Mouse (Mus musculus): ENCODE measurements around the gene Fam129b. TPM values are rescaled to one million over a fixed set of nuclear protein-coding genes. Genes with fewer than 3 reads are reported as not detected.

Fam129b gene
- total and polyA plus RNA-seq, 2 experiments from 2014 or later, result 23.5 to 52.7 TPM

DNA sequence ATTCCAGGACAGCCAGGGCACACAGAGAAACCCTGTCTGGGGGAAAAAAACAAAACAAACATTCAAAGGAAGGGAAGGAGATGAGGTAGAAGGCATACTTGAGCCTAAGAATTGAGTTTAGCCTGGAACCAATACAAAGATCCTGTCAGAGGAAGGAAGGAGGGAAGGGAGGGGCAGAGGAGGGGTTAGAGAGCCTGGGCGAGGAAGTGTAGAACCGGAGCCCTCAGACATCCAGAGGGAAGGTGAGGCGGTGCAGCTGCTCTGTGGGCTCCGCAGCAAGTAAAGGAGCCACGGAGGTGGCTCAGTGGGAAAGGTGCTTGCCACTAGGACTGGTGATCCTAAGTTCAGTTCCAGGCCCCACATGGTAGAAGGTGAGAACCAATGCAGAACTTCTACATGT, 34.8 kb upstream of the Fam129b start:
- Histone ChIP-seq H3K4me3 (ENCODE audit: low read length) (no peak overlapping the region), H3K9me3 (ENCODE audit: low read length) (no peaks in the 10 kb centered on the region), H3K27ac (no peak overlapping the region), H3K4me1 (ENCODE audit: insufficient read depth, low read length) (peaks cover 4% of the 10 kb centered on the region; the same call in 1 of the 2 replicates), H3K9ac (replicated peaks; ENCODE audit: low read length) (no peak overlapping the region), H3K36me3 (ENCODE audit: insufficient read depth, low read length) (peaks cover 3% of the 10 kb centered on the region; the same call in 1 of the 2 replicates), H3K4me2 (ENCODE audit: low read depth, low read length) (no peak overlapping the region), H3K27me3 (ENCODE audit: insufficient read depth, low read length) (no peaks in the 10 kb centered on the region)
- TF ChIP-seq CTCF (IDR thresholded peaks at IDR 0.05; ENCODE audit: low read depth), result no peak
- 76% methylated on average over 5 of the region's 5 CpGs for WGBS
- DNase-seq (ENCODE audit: low spot score) (no peak), ATAC-seq (no peak)

DNA sequence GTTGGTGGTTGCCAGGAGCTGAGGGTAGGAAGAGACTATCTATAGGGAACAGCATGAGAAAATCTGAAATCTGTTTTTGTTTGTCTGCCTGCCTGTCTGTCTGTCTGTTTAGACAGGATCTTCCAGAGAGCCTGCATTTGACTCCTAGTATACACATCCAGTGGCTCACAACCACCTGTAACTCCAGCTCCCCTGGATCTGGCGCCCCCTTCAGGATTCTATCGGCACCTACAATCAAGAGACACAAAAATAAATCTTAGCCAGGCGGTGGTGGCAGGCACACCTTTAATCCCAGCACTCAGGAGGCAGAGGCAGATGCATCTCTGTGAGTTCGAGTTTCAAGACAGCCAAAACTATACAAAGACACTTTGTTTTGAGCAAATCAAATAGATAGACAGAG, 33.4 kb upstream of the Fam129b start:
- Histone ChIP-seq H3K27ac (no peak overlapping the region), H3K9me3 (ENCODE audit: low read length) (no peaks in the 10 kb centered on the region), H3K36me3 (ENCODE audit: insufficient read depth, low read length) (peaks cover 3% of the 10 kb centered on the region; the same call in 1 of the 2 replicates), H3K4me2 (ENCODE audit: low read depth, low read length) (no peak overlapping the region), H3K27me3 (ENCODE audit: insufficient read depth, low read length) (no peaks in the 10 kb centered on the region), H3K4me3 (ENCODE audit: low read length) (no peak overlapping the region), H3K4me1 (ENCODE audit: insufficient read depth, low read length) (peaks cover 4% of the 10 kb centered on the region; the same call in 1 of the 2 replicates), H3K9ac (replicated peaks; ENCODE audit: low read length) (no peak overlapping the region)
- DNase-seq (ENCODE audit: low spot score), result no peak
- TF ChIP-seq CTCF (IDR thresholded peaks at IDR 0.05; ENCODE audit: low read depth), result peak; percentile 55
- WGBS, result 41% methylated on average over 4 of the region's 4 CpGs
- no peak for ATAC-seq

DNA sequence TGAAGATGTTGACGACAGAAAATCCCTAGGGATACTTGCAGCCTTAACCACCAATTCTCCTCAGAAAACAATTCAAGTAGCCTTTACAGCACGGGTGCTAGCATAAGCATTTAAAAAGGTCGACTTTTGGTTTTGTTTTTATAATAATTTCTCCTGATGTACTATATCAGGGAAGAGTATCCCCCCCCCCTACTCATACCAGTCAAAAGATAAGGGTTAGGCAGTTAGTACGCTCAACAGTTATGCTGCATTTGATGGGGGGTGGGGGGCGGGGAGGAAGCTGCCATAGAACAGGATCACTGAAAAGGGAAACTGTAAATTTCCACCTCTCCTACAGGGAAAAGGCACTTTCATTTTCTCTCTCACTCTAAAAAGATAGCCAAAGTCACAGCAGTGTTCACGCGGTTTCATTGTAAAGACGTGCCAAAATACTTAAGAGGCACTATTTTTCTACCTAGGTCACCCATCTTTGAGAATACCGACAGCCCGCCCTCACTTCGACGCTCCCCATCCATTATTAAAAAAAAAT, 30.3 kb upstream of the Fam129b start:
- ATAC-seq (no peak), DNase-seq (ENCODE audit: low spot score) (no peak)
- TF ChIP-seq CTCF (IDR thresholded peaks at IDR 0.05; ENCODE audit: low read depth), result 0 out of 2 replicates have a peak, but pooled peaks have one; percentile 0
- Histone ChIP-seq H3K9me3 (ENCODE audit: low read length) (no peaks in the 10 kb centered on the region), H3K27ac (peak overlapping the region; percentile 96), H3K4me3 (ENCODE audit: low read length) (peak overlapping the region; percentile 83), H3K4me1 (ENCODE audit: insufficient read depth, low read length) (peaks cover 4% of the 10 kb centered on the region; the same call in 1 of the 2 replicates), H3K27me3 (ENCODE audit: insufficient read depth, low read length) (no peaks in the 10 kb centered on the region), H3K4me2 (ENCODE audit: low read depth, low read length) (peak overlapping the region; percentile 69), H3K9ac (replicated peaks; ENCODE audit: low read length) (peak overlapping the region; percentile 87), H3K36me3 (ENCODE audit: insufficient read depth, low read length) (no peaks in the 10 kb centered on the region; the same call in 1 of the 2 replicates)
- WGBS, result 4% methylated on average over 12 of the region's 12 CpGs

DNA sequence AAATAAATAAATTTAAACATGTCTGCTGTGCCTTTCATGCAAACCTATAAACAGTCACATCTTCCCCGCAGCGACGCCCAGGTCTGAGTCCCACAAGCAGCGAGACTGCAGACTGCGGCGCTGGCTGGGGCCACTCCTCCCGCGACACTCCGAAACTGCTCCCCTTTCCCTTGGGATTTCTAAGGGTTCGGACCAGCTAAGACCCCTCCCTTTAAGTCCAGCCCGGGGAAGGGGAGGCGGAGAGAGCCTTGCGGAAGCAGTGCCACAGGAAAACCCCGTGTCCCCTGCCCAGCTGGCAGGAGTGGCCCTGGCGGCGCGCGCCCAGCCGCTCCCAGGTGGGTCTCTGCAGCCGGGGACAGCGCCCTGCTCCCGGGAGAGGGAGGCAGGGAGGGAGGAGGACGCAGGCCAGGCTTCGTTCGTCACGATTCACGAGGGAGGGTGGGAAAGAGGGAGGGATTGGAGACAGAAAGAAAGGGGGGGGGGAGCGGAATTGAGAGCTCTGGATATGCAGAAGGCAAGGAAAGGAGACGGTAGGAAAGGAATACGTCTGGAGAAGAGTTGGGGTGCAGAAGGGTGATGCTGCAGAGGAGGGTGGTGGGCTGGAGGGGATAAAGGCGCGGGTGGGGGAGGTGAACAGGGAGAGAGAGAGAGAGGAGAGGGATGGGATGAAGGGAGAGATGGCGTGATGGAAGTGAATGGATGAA, 29.7 kb upstream of the Fam129b start:
- peak overlapping the region; percentile 83 for H3K4me3 ChIP-seq (ENCODE audit: low read length)
- peak; percentile 58 for ATAC-seq
- peak; percentile 87 for DNase-seq (ENCODE audit: low spot score)
- no peaks in the 10 kb centered on the region; the same call in 1 of the 2 replicates for H3K36me3 ChIP-seq (ENCODE audit: insufficient read depth, low read length)
- TF ChIP-seq CTCF (IDR thresholded peaks at IDR 0.05; ENCODE audit: low read depth), result no peak
- H3K27ac ChIP-seq, result peak overlapping the region; percentile 96
- H3K9me3 ChIP-seq (ENCODE audit: low read length), result no peaks in the 10 kb centered on the region
- WGBS, result under 1% methylated on average over 32 of the region's 33 CpGs
- peaks cover 4% of the 10 kb centered on the region; the same call in 1 of the 2 replicates for H3K4me1 ChIP-seq (ENCODE audit: insufficient read depth, low read length)
- H3K9ac ChIP-seq (replicated peaks; ENCODE audit: low read length), result peak overlapping the region; percentile 87
- H3K4me2 ChIP-seq (ENCODE audit: low read depth, low read length), result peak overlapping the region; percentile 69
- no peaks in the 10 kb centered on the region for H3K27me3 ChIP-seq (ENCODE audit: insufficient read depth, low read length)

DNA sequence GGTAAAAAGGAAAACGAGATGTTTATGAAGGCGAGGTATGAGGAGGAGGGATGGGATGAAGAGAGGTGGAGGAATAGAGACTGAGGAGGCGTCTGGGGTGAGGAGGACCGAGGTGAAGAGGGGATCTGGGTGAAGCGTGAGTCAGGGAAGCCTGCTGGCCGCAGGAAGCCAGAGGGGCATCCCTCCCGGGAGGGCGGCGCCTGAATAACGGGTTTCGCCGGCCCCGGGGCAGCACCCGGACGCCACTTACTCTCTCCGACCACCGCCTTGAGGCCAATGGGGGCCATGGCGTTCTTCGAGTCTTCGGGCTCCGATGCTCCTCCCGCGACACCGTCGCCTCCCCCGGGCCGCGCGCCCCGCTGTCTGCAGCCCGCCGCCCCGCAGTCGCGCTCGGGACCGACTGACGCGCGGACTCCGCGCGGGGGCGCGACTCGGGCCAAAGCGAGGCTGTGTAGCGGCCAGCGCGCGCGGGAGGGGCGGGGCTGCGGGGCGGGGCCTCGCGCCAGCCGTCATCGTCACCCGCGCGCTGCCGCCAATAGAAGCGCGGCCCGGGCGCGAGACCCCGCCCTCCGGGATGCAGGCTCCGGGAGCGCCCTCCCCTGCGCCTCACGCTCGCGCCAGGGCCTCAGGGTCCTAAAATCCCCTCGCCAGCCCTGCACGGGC, 29.0 kb upstream of the Fam129b start, which contains the start of gene Stxbp1:
Stxbp1 (minus strand) TSS at position 441 of the 663 bp plus-strand sequence.
- under 1% methylated on average over 47 of the region's 78 CpGs for WGBS
- peak; percentile 7; the same call in 1 of the 2 replicates for TF ChIP-seq CTCF (IDR thresholded peaks at IDR 0.05; ENCODE audit: low read depth)
- peak within 1 kb of the TSS; percentile 83 for H3K4me3 ChIP-seq (ENCODE audit: low read length)
- peak within 1 kb of the TSS; percentile 87 for H3K9ac ChIP-seq (replicated peaks; ENCODE audit: low read length)
- peak within 1 kb of the TSS; percentile 69 for H3K4me2 ChIP-seq (ENCODE audit: low read depth, low read length)
- peak within 1 kb of the TSS; percentile 96 for H3K27ac ChIP-seq
- H3K9me3 ChIP-seq (ENCODE audit: low read length), result no peaks in the 10 kb centered on the region
- H3K27me3 ChIP-seq (ENCODE audit: insufficient read depth, low read length), result no peaks in the 10 kb centered on the region
- no peaks in the 10 kb centered on the region for H3K36me3 ChIP-seq (ENCODE audit: insufficient read depth, low read length)
- ATAC-seq, result peak; percentile 94
- peaks cover 4% of the 10 kb centered on the region; the same call in 1 of the 2 replicates for H3K4me1 ChIP-seq (ENCODE audit: insufficient read depth, low read length)
- peak; percentile 98 for DNase-seq (ENCODE audit: low spot score)

DNA sequence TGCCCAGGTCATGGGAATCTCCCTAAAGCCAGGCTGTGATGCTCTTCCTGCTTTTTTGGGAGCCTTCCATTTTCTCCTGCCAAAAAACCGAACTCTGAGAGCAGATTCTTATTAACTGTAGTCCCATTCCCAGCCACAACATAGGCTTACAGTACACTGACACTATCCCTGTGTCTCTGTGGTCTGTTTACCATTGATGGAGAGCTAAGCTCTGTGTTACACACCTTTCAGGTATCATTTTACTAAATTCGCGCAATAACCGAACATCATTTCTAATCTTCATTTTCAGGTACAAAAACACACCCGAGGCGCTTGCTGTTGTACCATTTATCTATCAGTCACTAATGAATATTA, 28.5 kb upstream of the Fam129b start:
- 0 out of 2 replicates have a peak, but pooled peaks have one; percentile 3 for TF ChIP-seq CTCF (IDR thresholded peaks at IDR 0.05; ENCODE audit: low read depth)
- ATAC-seq (no peak), DNase-seq (ENCODE audit: low spot score) (no peak)
- Histone ChIP-seq H3K27me3 (ENCODE audit: insufficient read depth, low read length) (no peaks in the 10 kb centered on the region), H3K4me3 (ENCODE audit: low read length) (peak overlapping the region; percentile 83), H3K4me2 (ENCODE audit: low read depth, low read length) (peak overlapping the region; percentile 69), H3K9ac (replicated peaks; ENCODE audit: low read length) (peak overlapping the region; percentile 87; the same call in 1 of the 2 replicates), H3K36me3 (ENCODE audit: insufficient read depth, low read length) (no peaks in the 10 kb centered on the region), H3K9me3 (ENCODE audit: low read length) (no peaks in the 10 kb centered on the region), H3K4me1 (ENCODE audit: insufficient read depth, low read length) (peaks cover 4% of the 10 kb centered on the region; the same call in 1 of the 2 replicates), H3K27ac (0 out of 2 replicates have a peak overlapping the region, but pooled peaks have one; percentile 96)
- 41% methylated on average over 6 of the region's 6 CpGs for WGBS

All from hindbrain, postnatal 0 days (tissue).